ENCODE assay signal across 22 mouse cellular contexts in the genomic region with DNA sequence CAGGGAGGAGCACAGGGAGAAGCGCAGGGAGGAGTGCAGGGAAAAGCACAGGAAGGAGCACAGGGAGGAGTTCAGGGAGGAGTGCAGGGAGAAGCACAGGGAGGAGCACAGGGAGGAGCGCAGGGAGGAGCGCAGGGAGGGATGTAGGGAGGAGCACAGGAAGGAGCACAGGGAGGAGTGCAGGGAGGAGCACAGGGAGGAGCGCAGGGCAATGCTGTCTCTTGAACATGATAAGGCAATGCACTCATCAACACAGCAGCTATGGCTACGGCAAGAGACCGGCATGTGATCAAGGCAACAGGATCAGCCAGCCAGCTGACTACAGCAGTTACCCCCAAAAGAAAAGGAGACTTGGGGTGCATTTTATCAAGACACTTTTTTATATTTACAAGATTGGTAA. TPM values are rescaled to one million over a fixed set of nuclear protein-coding genes. Genes with fewer than 3 reads are reported as not detected.
DNase-seq lines count a peak whose midpoint lies in the region; ATAC-seq and TF ChIP-seq lines count a peak whose summit lies in the region.
"Had no signal": no experiment of that assay in that cellular context is flagged by ENCODE, and none has a peak within 500 bp of the region (broad histone marks: within the 10 kb centered on the region; RNA-seq: fewer than 3 reads in every experiment).

No protein-coding gene starts in this region.

- no peaks in the 10 kb centered on the region for H3K9me3 ChIP-seq in G1E (replicated peaks)
- H3K9me3 ChIP-seq in midbrain, embryonic 16.5 days (replicated peaks; ENCODE audit: control insufficient read depth, low read length, poor library complexity, severe bottlenecking), result no peaks in the 10 kb centered on the region
- no peaks in the 10 kb centered on the region for H3K9me3 ChIP-seq in intestine, embryonic 15.5 days
- H3K9me3 ChIP-seq: embryonic facial prominence, embryonic 10.5 days; embryonic facial prominence, embryonic 12.5 days; forebrain, embryonic 13.5 days; forebrain, embryonic 15.5 days had no signal

- H3K9ac ChIP-seq in midbrain, embryonic 16.5 days (ENCODE audit: low read depth, low read length), result no peak overlapping the region
- no peak overlapping the region for H3K9ac ChIP-seq in intestine, embryonic 15.5 days
- H3K9ac ChIP-seq: embryonic facial prominence, embryonic 12.5 days; forebrain, embryonic 13.5 days; forebrain, embryonic 15.5 days; forebrain, postnatal 0 days had no signal

- peaks cover 34% of the 10 kb centered on the region for H3K36me3 ChIP-seq in C2C12 (ENCODE audit: control insufficient read depth, insufficient read depth)
- peaks cover 93% of the 10 kb centered on the region for H3K36me3 ChIP-seq in G1E (replicated peaks)
- H3K36me3 ChIP-seq in midbrain, embryonic 16.5 days (ENCODE audit: control insufficient read depth, insufficient read depth, low read length), result peaks cover 20% of the 10 kb centered on the region; the same call in 1 of the 2 replicates
- H3K36me3 ChIP-seq in intestine, embryonic 15.5 days, result peaks cover 18% of the 10 kb centered on the region

- no peak overlapping the region for H3K4me3 ChIP-seq in C2C12 (ENCODE audit: insufficient read depth, poor library complexity, severe bottlenecking)
- H3K4me3 ChIP-seq in G1E (ENCODE audit: low read depth, low read length), result peak overlapping the region; percentile 27; the same call in 1 of the 2 replicates
- no peak overlapping the region for H3K4me3 ChIP-seq in midbrain, embryonic 16.5 days (ENCODE audit: low read depth, low read length)
- no peak overlapping the region for H3K4me3 ChIP-seq in intestine, embryonic 15.5 days (replicated peaks)
- H3K4me3 ChIP-seq: embryonic facial prominence, embryonic 10.5 days; embryonic facial prominence, embryonic 12.5 days; erythroblast, embryonic 14.5 days; forebrain, embryonic 13.5 days; forebrain, embryonic 15.5 days had no signal

- ATAC-seq in G1E (ENCODE audit: extremely low read depth, insufficient number of reproducible peaks, low FRiP score, poor library complexity, severe bottlenecking), result no peak
- ATAC-seq in erythroid progenitor cell, adult 5-6 weeks (replicated peaks; ENCODE audit: low FRiP score, poor library complexity, severe bottlenecking), result peak; percentile 70
- no peak for ATAC-seq in midbrain, embryonic 16.5 days
- ATAC-seq in intestine, embryonic 15.5 days, result no peak
- ATAC-seq: CD4-positive, CD25-positive, alpha-beta regulatory T cell, adult 4 months; forebrain, embryonic 13.5 days; forebrain, embryonic 15.5 days; forebrain, postnatal 0 days had no signal

- H3K27ac ChIP-seq in midbrain, embryonic 16.5 days (ENCODE audit: low read length), result no peak overlapping the region
- H3K27ac ChIP-seq in intestine, embryonic 15.5 days, result no peak overlapping the region
- H3K27ac ChIP-seq: embryonic facial prominence, embryonic 10.5 days; embryonic facial prominence, embryonic 12.5 days; forebrain, embryonic 13.5 days; forebrain, embryonic 15.5 days had no signal

- WGBS in midbrain, embryonic 16.5 days, result 98% methylated on average over 6 of the region's 6 CpGs
- WGBS in intestine, embryonic 15.5 days, result 96% methylated on average over 6 of the region's 6 CpGs

- H3ac ChIP-seq in C2C12 (ENCODE audit: control insufficient read depth, insufficient read length, low read depth), result no peak overlapping the region

- H3K4me1 ChIP-seq in G1E (ENCODE audit: insufficient read depth, low read depth, low read length), result peaks cover 11% of the 10 kb centered on the region
- H3K4me1 ChIP-seq in midbrain, embryonic 16.5 days (ENCODE audit: control insufficient read depth, insufficient read depth, low read length), result no peaks in the 10 kb centered on the region; the same call in 1 of the 2 replicates
- no peaks in the 10 kb centered on the region for H3K4me1 ChIP-seq in intestine, embryonic 15.5 days (replicated peaks)
- H3K4me1 ChIP-seq: embryonic facial prominence, embryonic 10.5 days; embryonic facial prominence, embryonic 12.5 days; forebrain, embryonic 15.5 days had no signal

- H3K79me3 ChIP-seq in C2C12 (ENCODE audit: low read depth), result no peaks in the 10 kb centered on the region

- H3K79me2 ChIP-seq in C2C12 (ENCODE audit: control insufficient read depth, insufficient read depth), result no peaks in the 10 kb centered on the region

- H3K4me2 ChIP-seq in midbrain, embryonic 16.5 days (ENCODE audit: low read length), result no peak overlapping the region
- no peak overlapping the region for H3K4me2 ChIP-seq in intestine, embryonic 15.5 days (replicated peaks)
- H3K4me2 ChIP-seq: embryonic facial prominence, embryonic 12.5 days; forebrain, embryonic 13.5 days; forebrain, embryonic 15.5 days had no signal

- no peak for TF ChIP-seq CTCF in C2C12 (IDR thresholded peaks at IDR 0.05; ENCODE audit: control insufficient read depth, insufficient read depth, insufficient read length)
- no peak for TF ChIP-seq CTCF in G1E (IDR thresholded peaks at IDR 0.05; ENCODE audit: low read depth, low read length)

- DNase-seq in G1E (ENCODE audit: low spot score), result no peak
- no peak for DNase-seq in cerebellum, postnatal 36 days
- DNase-seq: adrenal gland, adult 2 months; adrenal gland, postnatal 10 days; adrenal gland, postnatal 25 days; cerebellum, adult 11 months; cerebellum, adult 18-20 months; cerebellum, adult 8-10 months; cerebellum, adult 9-11 months; cerebellum, postnatal 14 days; forebrain, postnatal 0 days had no signal

- H3K27me3 ChIP-seq in C2C12 (ENCODE audit: control insufficient read depth, insufficient read depth, insufficient read length) (no peaks in the 10 kb centered on the region), G1E (ENCODE audit: insufficient read depth, low read length) (no peaks in the 10 kb centered on the region)
- H3K27me3 ChIP-seq in midbrain, embryonic 16.5 days (ENCODE audit: control insufficient read depth, insufficient read depth, low read depth, low read length), result no peaks in the 10 kb centered on the region
- no peaks in the 10 kb centered on the region for H3K27me3 ChIP-seq in intestine, embryonic 15.5 days (replicated peaks)
- H3K27me3 ChIP-seq: CH12.LX; embryonic facial prominence, embryonic 12.5 days; forebrain, embryonic 13.5 days; forebrain, embryonic 15.5 days had no signal

TF ChIP-seq in C2C12, 6 proteins besides CTCF, POLR2A, EP300 and RAD21:
- TF ChIP-seq FOSL1 (IDR thresholded peaks at IDR 0.05; ENCODE audit: insufficient read depth, low read length, poor library complexity, severe bottlenecking), result no peak
- peak; percentile 50 for TF ChIP-seq USF1 (IDR thresholded peaks at IDR 0.05; ENCODE audit: low read depth)

RNA-seq across cellular contexts. Expression of gene Cntrob, which starts 7.2 kb away (rescaled TPM):
- polyA plus RNA-seq in C2C12 (2012; fragmentation: generic; extraction: Trizol), result 9.9 TPM
- total RNA-seq in G1E (2014; fragmentation: Nextera tagmentation), result 30.3 and 42.0 TPM in 2 replicates
- 19.2 and 26.0 TPM in 2 replicates for total RNA-seq in G1E (2017)
- 30.8 and 35.4 TPM in 2 replicates for polyA plus RNA-seq in G1E (2012)
- 107 and 135 TPM in 2 replicates for total RNA-seq in erythroid progenitor cell, adult 5-6 weeks (2015; ENCODE audit: low replicate concordance)
- total RNA-seq in erythroid progenitor cell, adult 5-6 weeks (2017; ENCODE audit: low replicate concordance), result 77.5 and 113 TPM in 2 replicates
- polyA plus RNA-seq in midbrain, embryonic 16.5 days (2015; fragmentation: Nextera tagmentation; extraction: Ambion mirVana), result 19.2 and 21.7 TPM in 2 replicates
- polyA plus RNA-seq in intestine, embryonic 15.5 days (2015; fragmentation: Nextera tagmentation; extraction: Ambion mirVana), result 18.5 and 19.6 TPM in 2 replicates

RNA-seq across cellular contexts. Expression of gene Trappc1, which starts 7.4 kb away (rescaled TPM):
- polyA plus RNA-seq in C2C12 (2012; fragmentation: generic; extraction: Trizol) (114 TPM), G1E (2012) (7.4 and 10.1 TPM in 2 replicates)
- total RNA-seq in G1E (2014; fragmentation: Nextera tagmentation) (138 and 139 TPM in 2 replicates), G1E (2017) (116 and 127 TPM in 2 replicates)
- 101 and 143 TPM in 2 replicates for total RNA-seq in erythroid progenitor cell, adult 5-6 weeks (2015; ENCODE audit: low replicate concordance)
- total RNA-seq in erythroid progenitor cell, adult 5-6 weeks (2017; ENCODE audit: low replicate concordance), result 48.5 and 72.5 TPM in 2 replicates
- polyA plus RNA-seq in midbrain, embryonic 16.5 days (2015; fragmentation: Nextera tagmentation; extraction: Ambion mirVana), result 173 and 179 TPM in 2 replicates
- 135 and 147 TPM in 2 replicates for polyA plus RNA-seq in intestine, embryonic 15.5 days (2015; fragmentation: Nextera tagmentation; extraction: Ambion mirVana)

RNA-seq across cellular contexts. Expression of gene Kcnab3, which starts 9.7 kb away (rescaled TPM):
- polyA plus RNA-seq in C2C12 (2012; fragmentation: generic; extraction: Trizol) (3.2 TPM), G1E (2012) (0.27 and 0.33 TPM in 2 replicates)
- total RNA-seq in G1E (2014; fragmentation: Nextera tagmentation) (0.58 and 1.2 TPM in 2 replicates), G1E (2017) (0.60 and 0.64 TPM in 2 replicates)
- not detected in 2 replicates for total RNA-seq in erythroid progenitor cell, adult 5-6 weeks (2015; ENCODE audit: low replicate concordance)
- not detected in 2 replicates for total RNA-seq in erythroid progenitor cell, adult 5-6 weeks (2017; ENCODE audit: low replicate concordance)
- 3.8 and 5.3 TPM in 2 replicates for polyA plus RNA-seq in midbrain, embryonic 16.5 days (2015; fragmentation: Nextera tagmentation; extraction: Ambion mirVana)
- polyA plus RNA-seq in intestine, embryonic 15.5 days (2015; fragmentation: Nextera tagmentation; extraction: Ambion mirVana), result 2.2 and 2.3 TPM in 2 replicates
- polyA plus RNA-seq: erythroblast, embryonic 14.5 days had no signal

RNA-seq across cellular contexts. Expression of gene Rnf227, which starts 23.9 kb away (rescaled TPM):
- polyA plus RNA-seq in C2C12 (2012; fragmentation: generic; extraction: Trizol) (3.9 TPM), G1E (2012) (not detected in 2 replicates)
- total RNA-seq in G1E (2014; fragmentation: Nextera tagmentation) (not detected in 2 replicates), G1E (2017) (0.06 and 0.11 TPM in 2 replicates)
- 1.7 and 8.3 TPM in 2 replicates for total RNA-seq in erythroid progenitor cell, adult 5-6 weeks (2015; ENCODE audit: low replicate concordance)
- total RNA-seq in erythroid progenitor cell, adult 5-6 weeks (2017; ENCODE audit: low replicate concordance), result 3.9 and 6.5 TPM in 2 replicates
- 297 and 334 TPM in 2 replicates for polyA plus RNA-seq in midbrain, embryonic 16.5 days (2015; fragmentation: Nextera tagmentation; extraction: Ambion mirVana)
- polyA plus RNA-seq in intestine, embryonic 15.5 days (2015; fragmentation: Nextera tagmentation; extraction: Ambion mirVana), result 10.8 and 10.9 TPM in 2 replicates

RNA-seq across cellular contexts. Expression of gene Chd3, which starts 52.8 kb away (rescaled TPM):
- 100 TPM for polyA plus RNA-seq in C2C12 (2012; fragmentation: generic; extraction: Trizol)
- total RNA-seq in G1E (2014; fragmentation: Nextera tagmentation), result 120 TPM in 2 replicates
- total RNA-seq in G1E (2017), result 55.6 and 71.0 TPM in 2 replicates
- polyA plus RNA-seq in G1E (2012), result 183 and 212 TPM in 2 replicates
- 21.0 and 33.2 TPM in 2 replicates for total RNA-seq in erythroid progenitor cell, adult 5-6 weeks (2015; ENCODE audit: low replicate concordance)
- 18.9 and 19.5 TPM in 2 replicates for total RNA-seq in erythroid progenitor cell, adult 5-6 weeks (2017; ENCODE audit: low replicate concordance)
- 82.8 and 86.1 TPM in 2 replicates for polyA plus RNA-seq in midbrain, embryonic 16.5 days (2015; fragmentation: Nextera tagmentation; extraction: Ambion mirVana)
- 39.9 and 44.1 TPM in 2 replicates for polyA plus RNA-seq in intestine, embryonic 15.5 days (2015; fragmentation: Nextera tagmentation; extraction: Ambion mirVana)

Comparison
In these comparisons a context has a peak if more than half of its experiments do, and no peak if none do; other contexts are left out.
1. RNA of gene Trappc1, which starts 7.4 kb away (polyA plus RNA-seq): 173 to 179 TPM in midbrain, embryonic 16.5 days, 135 to 147 TPM in intestine, embryonic 15.5 days and 114 TPM in C2C12 (single experiment); 7.4 to 10.1 TPM in G1E; every median in the first group is over 10 times any median in the second.